Mouse (Mus musculus) hindbrain, embryonic 15.5 days (tissue): ENCODE data around the gene Msl2. TPM values are rescaled to one million over a fixed set of nuclear protein-coding genes. Genes with fewer than 3 reads are reported as not detected.
A peak's percentile ranks its signal among the peaks of the same experiment; 100 is the strongest.

Experiments
- ATAC-seq: fragments of 200-750 bp; cut with Nextera tagmentation; 2 replicates; pipeline ENCODE4 v1.8.0; 2017; ENCODE audit warnings: low read depth, moderate number of reproducible peaks, moderate TSS enrichment; ENCODE audit not compliant: low FRiP score
- H3K27ac ChIP-seq: fragments of 300-500 bp; sonication (generic); replicated peaks from 2 replicates; pipeline ENCODE4 v1.5.1; 2015; ENCODE audit warnings: mild to moderate bottlenecking, inconsistent platforms
- H3K27me3 ChIP-seq: fragments of 300-500 bp; sonication (generic); 2 replicates; pipeline ENCODE4 v1.6.1; 2015; ENCODE audit warnings: control low read depth, inconsistent platforms
- H3K36me3 ChIP-seq: fragments of 300-500 bp; sonication (generic); 2 replicates; pipeline ENCODE4 v1.6.1; 2015; ENCODE audit warnings: control low read depth, inconsistent platforms
- H3K4me1 ChIP-seq: fragments of 300-500 bp; sonication (generic); replicated peaks from 2 replicates; pipeline ENCODE4 v1.6.1; 2015; ENCODE audit warnings: control low read depth, inconsistent platforms
- H3K4me2 ChIP-seq: fragments of 300-500 bp; sonication (generic); 2 replicates; pipeline ENCODE4 v1.6.1; 2015; ENCODE audit warnings: moderate library complexity, mild to moderate bottlenecking, inconsistent platforms
- H3K4me3 ChIP-seq: fragments of 300-500 bp; sonication (generic); 2 replicates; pipeline ENCODE4 v1.5.1; 2015; ENCODE audit warnings: mild to moderate bottlenecking, inconsistent platforms
- H3K9ac ChIP-seq: fragments of 300-500 bp; sonication (generic); 2 replicates; pipeline ENCODE4 v1.6.1; 2015; ENCODE audit warnings: inconsistent platforms
- H3K9me3 ChIP-seq: fragments of 300-500 bp; sonication (generic); 2 replicates; pipeline ENCODE4 v1.6.1; 2016; ENCODE audit warnings: control low read depth, inconsistent platforms
- WGBS: fragments of 180-500 bp; shearing (Covaris S2); methylation state at CpG from one replicate; pipeline ENCODE4 v1.1.7; 2015; 5-methylcytosine and 5-hydroxymethylcytosine counted together
- polyA plus RNA-seq: library from polyadenylated mRNA; unstranded; fragments of >200 nt; fragmentation: Nextera tagmentation; extraction: Ambion mirVana; gene quantifications from 2 replicates; pipeline ENCODE4 v1.2.1, GENCODE M21; 2015

Gene Msl2
- polyA plus RNA-seq, 1 experiment from 2014 or later, result 3.7 TPM

- ATAC-seq, result no peak
- no peaks in the 10 kb centered on the region for H3K36me3 ChIP-seq
- H3K4me3 ChIP-seq, result peak overlapping the region; percentile 72
- H3K27ac ChIP-seq, result no peak overlapping the region
- peak overlapping the region; percentile 91 for H3K9ac ChIP-seq
- H3K4me2 ChIP-seq, result peak overlapping the region; percentile 82
- H3K27me3 ChIP-seq, result no peaks in the 10 kb centered on the region
- WGBS, result under 1% methylated on average over 18 of the region's 18 CpGs
- no peaks in the 10 kb centered on the region for H3K9me3 ChIP-seq
- H3K4me1 ChIP-seq, result peaks cover 47% of the 10 kb centered on the region
These were observed 2.4 kb downstream of the Msl2 start for GRCm38 (mm10) chr9:101076095-101076875.

- ATAC-seq, result no peak
- Histone ChIP-seq H3K4me2 (peak overlapping the region; percentile 82), H3K36me3 (no peaks in the 10 kb centered on the region), H3K27me3 (no peaks in the 10 kb centered on the region), H3K27ac (no peak overlapping the region), H3K9ac (peak overlapping the region; percentile 91; the same call in 1 of the 2 replicates), H3K4me3 (peak overlapping the region; percentile 72), H3K4me1 (peaks cover 51% of the 10 kb centered on the region), H3K9me3 (no peaks in the 10 kb centered on the region)
These were observed 3.6 kb downstream of the Msl2 start for GRCm38 (mm10) chr9:101077486-101077885.

DNA sequence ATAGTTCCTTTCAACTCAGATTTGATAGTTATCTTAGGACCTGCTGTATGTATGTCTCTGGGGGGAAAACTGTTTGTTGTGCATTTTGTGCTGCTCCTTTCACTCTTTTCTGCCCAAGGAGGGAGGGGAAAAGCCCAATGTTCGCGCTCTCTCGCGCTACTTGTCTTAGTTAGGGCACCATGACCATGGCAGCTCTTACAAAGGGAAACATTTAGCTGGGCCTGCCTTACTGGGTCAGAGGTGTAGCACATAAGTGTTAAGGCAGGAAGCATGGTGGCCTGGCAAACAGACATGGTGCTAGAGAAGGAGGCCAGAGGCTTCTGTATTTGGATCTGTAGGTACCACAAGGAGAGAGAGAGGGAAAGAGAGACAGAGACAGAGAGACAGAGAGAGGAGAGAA, 4.7 kb downstream of the Msl2 start:
- Histone ChIP-seq H3K27me3 (no peaks in the 10 kb centered on the region), H3K27ac (no peak overlapping the region), H3K9me3 (no peaks in the 10 kb centered on the region), H3K4me1 (peaks cover 45% of the 10 kb centered on the region), H3K4me3 (peak overlapping the region; percentile 24), H3K9ac (no peak overlapping the region), H3K4me2 (peak overlapping the region; percentile 82), H3K36me3 (no peaks in the 10 kb centered on the region)
- 37% methylated on average over 4 of the region's 4 CpGs for WGBS
- no peak for ATAC-seq

- H3K9ac ChIP-seq, result no peak overlapping the region
- peak overlapping the region; percentile 27; the same call in 1 of the 2 replicates for H3K4me2 ChIP-seq
- no peaks in the 10 kb centered on the region for H3K36me3 ChIP-seq
- H3K9me3 ChIP-seq, result no peaks in the 10 kb centered on the region
- no peaks in the 10 kb centered on the region for H3K27me3 ChIP-seq
- WGBS, result 59% methylated on average over 3 of the region's 3 CpGs
- H3K27ac ChIP-seq, result no peak overlapping the region
- no peak overlapping the region for H3K4me3 ChIP-seq
- ATAC-seq, result no peak
- peaks cover 45% of the 10 kb centered on the region for H3K4me1 ChIP-seq
These were observed 6.3 kb downstream of the Msl2 start for GRCm38 (mm10) chr9:101080046-101080685.

DNA sequence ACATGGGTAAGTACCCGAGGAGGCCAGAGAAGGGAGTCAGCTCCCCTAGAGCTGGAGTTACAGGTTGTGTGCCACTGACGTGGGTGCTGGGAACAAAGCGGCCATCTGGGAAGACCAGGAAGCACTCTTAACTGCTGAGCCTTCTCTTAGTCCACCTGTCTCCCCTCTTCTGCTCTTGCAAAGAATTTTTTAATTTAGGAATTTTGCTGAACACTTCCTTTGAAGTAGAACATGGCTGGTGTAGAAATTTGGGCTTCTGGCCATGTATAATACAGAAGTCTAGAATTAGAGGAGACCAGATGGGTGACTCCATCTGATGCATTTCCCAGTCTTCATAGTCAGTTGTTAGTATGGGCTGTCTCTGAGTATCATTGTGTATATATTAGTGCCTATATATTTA, 9.8 kb downstream of the Msl2 start:
- no peak for ATAC-seq
- H3K9ac ChIP-seq, result no peak overlapping the region

GRCm38 (mm10) chr9:101095425-101095824, 21.5 kb downstream of the Msl2 start:
- 97% methylated on average over 4 of the region's 4 CpGs for WGBS
- H3K27me3 ChIP-seq, result no peaks in the 10 kb centered on the region
- no peak overlapping the region for H3K27ac ChIP-seq
- no peak overlapping the region for H3K9ac ChIP-seq
- H3K36me3 ChIP-seq, result 0 out of 2 replicates have a peak, but pooled peaks cover under 1% of the 10 kb centered on the region
- no peak for ATAC-seq
- H3K4me1 ChIP-seq, result 0 out of 2 replicates have a peak, but pooled peaks cover 3% of the 10 kb centered on the region
- H3K9me3 ChIP-seq, result no peaks in the 10 kb centered on the region
- no peak overlapping the region for H3K4me3 ChIP-seq
- no peak overlapping the region for H3K4me2 ChIP-seq

More for the DNA sequence above, 9.8 kb downstream of the Msl2 start:
- peaks cover 27% of the 10 kb centered on the region for H3K4me1 ChIP-seq
- H3K9me3 ChIP-seq, result no peaks in the 10 kb centered on the region
- no peak overlapping the region for H3K4me2 ChIP-seq
- H3K4me3 ChIP-seq, result no peak overlapping the region
- H3K36me3 ChIP-seq, result no peaks in the 10 kb centered on the region
- 89% methylated on average over 3 of the region's 3 CpGs for WGBS
- no peak overlapping the region for H3K27ac ChIP-seq
- H3K27me3 ChIP-seq, result no peaks in the 10 kb centered on the region

GRCm38 (mm10) chr9:101096461-101096860, 22.6 kb downstream of the Msl2 start:
- WGBS, result 92% methylated on average over 3 of the region's 3 CpGs
- Histone ChIP-seq H3K9me3 (no peaks in the 10 kb centered on the region), H3K4me1 (0 out of 2 replicates have a peak, but pooled peaks cover 3% of the 10 kb centered on the region), H3K36me3 (peaks cover 9% of the 10 kb centered on the region; the same call in 1 of the 2 replicates), H3K27me3 (no peaks in the 10 kb centered on the region), H3K4me2 (no peak overlapping the region), H3K9ac (no peak overlapping the region), H3K4me3 (no peak overlapping the region), H3K27ac (no peak overlapping the region)
- ATAC-seq, result no peak

DNA sequence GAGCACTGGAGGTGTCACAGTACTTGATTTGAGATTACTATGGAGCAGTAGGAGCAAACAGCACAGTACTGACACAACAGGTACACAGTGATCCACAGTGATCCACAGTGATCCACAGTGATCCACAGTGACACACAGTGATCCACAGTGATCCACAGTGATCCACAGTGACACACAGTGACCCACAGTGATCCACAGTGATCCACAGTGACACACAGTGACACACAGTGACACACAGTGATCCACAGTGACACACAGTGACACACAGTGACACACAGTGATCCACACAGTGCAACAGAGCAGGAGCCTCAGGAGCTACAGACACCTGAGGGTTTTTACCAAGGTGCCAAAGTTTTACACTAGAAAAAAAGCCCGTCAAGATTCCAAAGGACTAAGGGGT, 23.6 kb downstream of the Msl2 start:
- Histone ChIP-seq H3K36me3 (peaks cover 15% of the 10 kb centered on the region; the same call in 1 of the 2 replicates), H3K9me3 (no peaks in the 10 kb centered on the region), H3K27ac (no peak overlapping the region), H3K27me3 (no peaks in the 10 kb centered on the region), H3K4me3 (no peak overlapping the region), H3K4me2 (no peak overlapping the region), H3K9ac (no peak overlapping the region), H3K4me1 (0 out of 2 replicates have a peak, but pooled peaks cover 3% of the 10 kb centered on the region)
- WGBS, result 78% methylated on average over 1 of the region's 1 CpGs
- ATAC-seq, result peak; percentile 74

DNA sequence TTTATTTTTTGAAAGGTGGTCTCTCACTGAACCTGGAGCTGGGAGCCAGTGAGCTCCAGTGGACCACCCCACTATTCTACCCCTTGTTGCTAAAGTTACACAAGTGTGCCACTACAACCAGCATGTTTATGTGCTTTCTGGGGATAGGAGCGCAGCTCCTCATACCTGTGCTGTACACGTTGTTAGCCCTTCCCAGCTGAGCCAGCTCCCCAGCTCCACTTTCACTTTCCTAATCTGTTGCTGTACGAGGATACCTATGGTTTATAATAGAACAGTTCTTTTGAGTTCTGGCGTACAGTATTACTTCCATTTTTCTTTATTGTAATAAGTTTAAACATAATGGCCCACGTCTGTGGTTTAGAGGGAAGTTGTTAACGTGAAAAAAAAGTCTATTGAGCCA, 25.5 kb downstream of the Msl2 start:
- 0 out of 2 replicates have a peak, but pooled peaks cover 3% of the 10 kb centered on the region for H3K4me1 ChIP-seq
- WGBS, result 84% methylated on average over 6 of the region's 6 CpGs
- ATAC-seq, result no peak
- no peaks in the 10 kb centered on the region for H3K9me3 ChIP-seq
- H3K36me3 ChIP-seq, result peaks cover 15% of the 10 kb centered on the region; the same call in 1 of the 2 replicates
- H3K4me2 ChIP-seq, result no peak overlapping the region
- H3K27ac ChIP-seq, result no peak overlapping the region
- H3K9ac ChIP-seq, result no peak overlapping the region
- no peak overlapping the region for H3K4me3 ChIP-seq
- H3K27me3 ChIP-seq, result no peaks in the 10 kb centered on the region

GRCm38 (mm10) chr9:101100163-101100562, 26.3 kb downstream of the Msl2 start:
- Histone ChIP-seq H3K4me2 (no peak overlapping the region), H3K27ac (no peak overlapping the region), H3K36me3 (peaks cover 15% of the 10 kb centered on the region; the same call in 1 of the 2 replicates), H3K27me3 (no peaks in the 10 kb centered on the region), H3K9me3 (no peaks in the 10 kb centered on the region), H3K4me3 (no peak overlapping the region), H3K9ac (no peak overlapping the region), H3K4me1 (0 out of 2 replicates have a peak, but pooled peaks cover 3% of the 10 kb centered on the region)
- WGBS, result 96% methylated on average over 3 of the region's 3 CpGs
- ATAC-seq, result no peak

- H3K4me2 ChIP-seq, result no peak overlapping the region
- no peak overlapping the region for H3K27ac ChIP-seq
- no peak overlapping the region for H3K9ac ChIP-seq
- no peaks in the 10 kb centered on the region for H3K9me3 ChIP-seq
- H3K4me1 ChIP-seq, result 0 out of 2 replicates have a peak, but pooled peaks cover under 1% of the 10 kb centered on the region
- H3K36me3 ChIP-seq, result peaks cover 15% of the 10 kb centered on the region; the same call in 1 of the 2 replicates
- 95% methylated on average over 8 of the region's 8 CpGs for WGBS
- no peak for ATAC-seq
- H3K27me3 ChIP-seq, result no peaks in the 10 kb centered on the region
- no peak overlapping the region for H3K4me3 ChIP-seq
These were observed 27.6 kb downstream of the Msl2 start for GRCm38 (mm10) chr9:101101547-101101946.

DNA sequence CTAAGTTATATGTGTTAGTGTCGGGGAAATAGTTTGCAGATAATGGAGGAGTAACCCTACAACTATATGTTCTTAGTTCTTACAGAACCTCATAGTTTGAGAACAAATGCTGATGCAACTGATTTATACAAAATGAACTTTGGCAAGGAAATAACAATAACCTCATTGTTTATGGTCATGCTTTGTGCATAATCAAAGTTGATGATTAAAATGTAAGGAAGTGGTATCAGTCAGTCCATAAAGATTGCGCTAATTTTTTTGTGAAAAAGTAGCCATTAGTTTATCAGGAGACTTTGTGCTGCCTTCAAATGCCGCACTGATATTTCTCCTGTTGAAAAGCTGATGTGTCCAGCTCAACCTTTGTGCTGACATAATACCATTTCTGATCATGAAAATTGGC, 28.4 kb downstream of the Msl2 start:
- no peak overlapping the region for H3K4me2 ChIP-seq
- H3K9me3 ChIP-seq, result no peaks in the 10 kb centered on the region
- H3K27ac ChIP-seq, result no peak overlapping the region
- H3K4me1 ChIP-seq, result no peaks in the 10 kb centered on the region
- 94% methylated on average over 3 of the region's 3 CpGs for WGBS
- no peaks in the 10 kb centered on the region for H3K27me3 ChIP-seq
- H3K36me3 ChIP-seq, result peaks cover 18% of the 10 kb centered on the region
- no peak for ATAC-seq
- H3K4me3 ChIP-seq, result no peak overlapping the region
- H3K9ac ChIP-seq, result no peak overlapping the region
